Mouse (Mus musculus) embryonic facial prominence, embryonic 10.5 days (tissue): Measurements from ENCODE around the gene Hspg2. TPM values are rescaled to one million over a fixed set of nuclear protein-coding genes. Genes with fewer than 3 reads are reported as not detected.
"Not testable (repeated sequence)": the region's sequence is repeated elsewhere in the genome, so short reads cannot be mapped to it uniquely, and the experiment has no call there.

Experiments used
- DNase-seq: peaks from one replicate; pipeline ENCODE4 v3.0.0-alpha.2; 2017; ENCODE audit warnings: low spot score
- H3K27ac ChIP-seq: fragments of 300-500 bp; sonication (generic); replicated peaks from 2 replicates; pipeline ENCODE4 v1.5.1; 2016; ENCODE audit warnings: mild to moderate bottlenecking
- H3K27me3 ChIP-seq: fragments of 300-500 bp; sonication (generic); replicated peaks from 2 replicates; pipeline ENCODE4 v1.6.1; 2016; ENCODE audit warnings: low read depth, mild to moderate bottlenecking; ENCODE audit not compliant: poor library complexity, severe bottlenecking
- H3K36me3 ChIP-seq: fragments of 300-500 bp; sonication (generic); replicated peaks from 2 replicates; pipeline ENCODE4 v1.6.1; 2016; ENCODE audit warnings: mild to moderate bottlenecking, moderate library complexity
- H3K4me1 ChIP-seq: fragments of 300-500 bp; sonication (generic); 2 replicates; pipeline ENCODE4 v1.6.1; 2016
- H3K4me3 ChIP-seq: fragments of 300-500 bp; sonication (generic); 2 replicates; pipeline ENCODE4 v1.5.1; 2016; ENCODE audit warnings: mild to moderate bottlenecking, moderate library complexity
- H3K9me3 ChIP-seq: fragments of 300-500 bp; sonication (generic); 2 replicates; pipeline ENCODE4 v1.6.1; 2016; ENCODE audit warnings: mild to moderate bottlenecking
- WGBS: fragments of 180-500 bp; shearing (Covaris S2); methylation state at CpG from one replicate; pipeline ENCODE4 v1.1.7; 2016; 5-methylcytosine and 5-hydroxymethylcytosine counted together
- polyA plus RNA-seq: library from polyadenylated mRNA; unstranded; fragments of >200 nt; fragmentation: Nextera tagmentation; extraction: Ambion mirVana; gene quantifications from 2 replicates; pipeline ENCODE4 v1.2.1, GENCODE M21; 2016

Hspg2 gene
- polyA plus RNA-seq, 1 experiment from 2014 or later, result 19.6 TPM

DNA sequence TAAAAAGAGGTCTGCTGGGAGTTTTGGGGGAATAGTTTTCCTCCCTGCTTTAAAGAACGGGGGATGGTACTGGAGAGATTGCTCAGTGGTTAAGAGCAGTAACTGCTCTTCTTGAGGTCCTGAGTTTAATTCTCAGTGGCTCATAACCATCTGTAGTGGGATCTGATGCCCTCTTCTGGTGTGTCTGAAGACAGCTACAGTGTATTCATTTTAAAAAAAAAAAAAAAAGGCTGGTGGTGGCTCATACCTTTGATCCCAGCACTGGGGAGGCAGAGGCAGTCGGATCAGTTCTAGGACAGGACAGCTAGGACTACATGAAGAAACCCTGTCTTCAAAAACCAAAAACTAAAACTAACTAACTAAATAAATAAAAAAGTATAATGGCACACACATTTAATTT lies 111.7 kb downstream of the Hspg2 start:
- Histone ChIP-seq H3K9me3 (no peaks in the 10 kb centered on the region), H3K27me3 (peaks cover 37% of the 10 kb centered on the region), H3K4me3 (no peak overlapping the region), H3K27ac (no peak overlapping the region), H3K4me1 (peaks cover 15% of the 10 kb centered on the region), H3K36me3 (no peaks in the 10 kb centered on the region)
- WGBS, result 69% methylated on average over 2 of the region's 2 CpGs
- DNase-seq, result no peak

DNA sequence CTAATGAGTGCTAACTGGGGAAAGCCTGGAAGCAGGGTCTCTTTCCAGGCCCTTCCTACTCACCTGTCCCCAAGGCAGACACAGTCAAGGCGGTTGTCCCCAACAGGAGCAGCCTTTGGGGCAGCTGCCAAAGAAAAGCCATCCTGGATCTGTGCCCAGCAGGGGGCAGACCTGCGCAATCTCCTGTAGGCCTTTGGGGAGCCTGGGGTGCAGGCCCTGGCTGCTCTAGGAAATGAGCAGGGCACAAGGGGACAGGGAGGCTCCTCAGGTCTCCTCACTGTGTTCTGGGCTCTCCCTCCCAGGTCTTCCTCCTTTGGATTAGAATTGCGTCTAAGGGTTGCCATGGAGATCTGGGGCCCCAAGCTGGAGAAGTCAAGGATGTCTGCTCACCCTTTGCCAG lies 113.2 kb downstream of the Hspg2 start:
- H3K4me3 ChIP-seq, result no peak overlapping the region
- no peaks in the 10 kb centered on the region for H3K9me3 ChIP-seq
- peak; percentile 37 for DNase-seq
- H3K27me3 ChIP-seq, result peaks cover 37% of the 10 kb centered on the region
- 29% methylated on average over 3 of the region's 3 CpGs for WGBS
- H3K36me3 ChIP-seq, result no peaks in the 10 kb centered on the region
- H3K27ac ChIP-seq, result no peak overlapping the region; the same call in 1 of the 2 replicates
- peaks cover 15% of the 10 kb centered on the region for H3K4me1 ChIP-seq

DNA sequence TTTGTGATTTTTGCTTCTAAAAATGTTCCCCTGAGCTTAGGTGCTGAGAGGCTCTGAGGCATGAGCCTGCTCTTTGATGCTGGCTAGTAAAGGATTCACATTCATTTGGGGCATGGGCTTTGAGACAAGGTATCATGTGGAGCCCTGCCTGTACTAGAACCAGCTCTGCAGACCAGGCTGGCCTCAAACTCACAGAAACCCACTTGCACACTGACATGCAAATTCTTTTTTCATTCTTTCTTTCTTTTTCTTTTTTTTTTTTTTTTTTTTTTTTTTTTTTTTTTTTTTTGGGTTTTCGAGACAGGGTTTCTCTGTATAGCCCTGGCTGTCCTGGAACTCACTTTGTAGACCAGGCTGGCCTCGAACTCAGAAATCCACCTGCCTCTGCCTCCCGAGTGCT lies 120.5 kb downstream of the Hspg2 start:
- H3K4me1 ChIP-seq, H3K9me3 ChIP-seq, H3K4me3 ChIP-seq, H3K27me3 ChIP-seq, H3K36me3 ChIP-seq, DNase-seq, H3K27ac ChIP-seq: not testable (repeated sequence)
- 93% methylated on average over 2 of the region's 3 CpGs for WGBS

DNA sequence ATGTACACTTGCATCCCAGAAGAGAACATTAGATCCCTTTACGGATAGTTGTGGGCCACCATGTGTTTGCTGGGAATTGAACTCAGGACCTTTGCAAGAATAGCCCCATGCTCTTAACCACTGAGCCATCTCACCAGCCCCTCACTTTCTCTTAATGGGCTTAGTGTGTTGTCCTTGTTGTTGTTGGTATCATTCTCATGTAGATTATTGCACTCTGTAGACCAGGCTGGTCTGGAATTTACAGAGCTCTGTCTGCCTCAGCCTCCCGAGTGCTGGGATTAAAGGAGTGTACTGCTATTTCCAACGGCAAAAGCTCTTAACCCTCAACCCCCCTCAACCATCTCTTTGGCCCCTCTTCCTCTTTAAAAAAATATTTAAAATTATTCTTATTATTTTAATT lies 121.0 kb downstream of the Hspg2 start:
- H3K27me3 ChIP-seq, result no peaks in the 10 kb centered on the region
- 0 out of 2 replicates have a peak, but pooled peaks cover 3% of the 10 kb centered on the region for H3K4me1 ChIP-seq
- WGBS, result 84% methylated on average over 3 of the region's 3 CpGs
- no peaks in the 10 kb centered on the region for H3K9me3 ChIP-seq
- no peak overlapping the region for H3K4me3 ChIP-seq
- no peak for DNase-seq
- H3K27ac ChIP-seq, result no peak overlapping the region
- no peaks in the 10 kb centered on the region for H3K36me3 ChIP-seq

DNA sequence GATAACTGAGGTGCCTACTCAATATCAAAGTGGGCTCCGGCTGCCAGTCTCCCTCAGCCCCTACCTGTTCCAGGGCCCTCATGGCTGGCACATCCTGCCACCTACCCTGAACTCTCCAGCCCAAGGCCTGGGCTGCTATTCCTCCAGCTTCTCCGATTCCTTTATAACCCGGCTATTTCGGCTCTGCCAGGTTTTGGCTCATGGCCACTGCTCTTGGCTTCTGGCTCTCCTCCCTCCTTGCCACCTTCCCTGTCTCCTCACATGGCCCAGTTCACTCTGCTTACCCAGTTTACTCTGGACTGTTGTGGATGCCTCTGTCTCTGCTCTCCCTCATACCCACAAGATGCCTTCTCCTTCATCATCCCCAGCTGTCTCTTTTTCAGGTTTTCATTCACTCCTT lies 122.4 kb downstream of the Hspg2 start:
- 0 out of 2 replicates have a peak, but pooled peaks cover 3% of the 10 kb centered on the region for H3K36me3 ChIP-seq
- H3K27me3 ChIP-seq, result no peaks in the 10 kb centered on the region
- H3K4me3 ChIP-seq, result no peak overlapping the region
- H3K4me1 ChIP-seq, result peaks cover 15% of the 10 kb centered on the region
- WGBS, result 91% methylated on average over 4 of the region's 4 CpGs
- no peak overlapping the region for H3K27ac ChIP-seq
- no peaks in the 10 kb centered on the region for H3K9me3 ChIP-seq
- no peak for DNase-seq

DNA sequence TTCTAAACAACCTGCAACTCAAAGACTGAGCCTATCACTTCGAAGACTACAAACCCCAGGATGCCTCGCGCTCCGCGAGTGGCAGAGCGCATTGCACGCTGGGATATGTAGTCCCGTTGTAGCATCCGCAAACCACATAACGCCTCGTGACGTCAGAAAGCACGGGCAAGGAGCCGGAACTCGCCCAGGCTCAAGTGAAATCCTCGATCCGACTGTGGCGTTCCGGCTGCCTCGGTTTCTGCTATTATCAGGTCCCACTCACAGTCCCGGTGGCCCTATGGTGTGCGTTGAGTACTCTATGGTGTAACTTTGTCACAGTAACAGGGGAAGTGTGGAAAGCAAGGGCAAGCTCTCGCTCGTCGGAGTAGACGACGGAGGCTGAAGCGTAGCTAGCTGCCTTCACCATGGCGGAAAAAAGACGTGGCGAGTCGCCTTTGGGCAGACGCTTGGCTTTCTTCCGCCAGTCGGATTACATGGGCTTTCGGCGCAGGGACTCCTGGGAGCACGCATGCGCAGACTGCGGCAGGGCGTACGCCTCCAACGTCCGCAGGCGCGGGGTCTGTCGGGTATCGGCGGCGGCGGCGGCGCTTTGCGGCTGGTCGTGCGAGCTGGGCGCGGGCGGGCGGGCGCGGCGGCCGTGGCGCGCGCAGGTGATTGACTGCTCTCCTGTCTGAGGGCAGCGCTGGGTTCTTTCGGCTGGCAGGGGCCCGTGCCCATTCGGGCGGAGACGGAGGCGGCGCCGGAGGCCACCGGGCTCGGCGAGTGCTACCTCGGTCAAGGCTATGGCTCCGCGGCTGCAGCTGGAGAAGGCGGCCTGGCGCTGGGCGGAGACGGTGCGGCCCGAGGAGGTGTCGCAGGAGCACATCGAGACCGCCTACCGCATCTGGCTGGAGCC lies 125.3 kb downstream of the Hspg2 start, which contains the start of gene Usp48:
TSS of gene Usp48 (plus strand) at position 155 of the 895 bp plus-strand sequence.
- Histone ChIP-seq H3K4me3 (peak within 1 kb of the TSS; percentile 88), H3K9me3 (no peaks in the 10 kb centered on the region), H3K27me3 (no peaks in the 10 kb centered on the region), H3K4me1 (peaks cover 32% of the 10 kb centered on the region), H3K27ac (peak within 1 kb of the TSS; percentile 97), H3K36me3 (peaks cover 18% of the 10 kb centered on the region; the same call in 1 of the 2 replicates)
- WGBS, result under 1% methylated on average over 92 of the region's 92 CpGs
- peak; percentile 99 for DNase-seq

DNA sequence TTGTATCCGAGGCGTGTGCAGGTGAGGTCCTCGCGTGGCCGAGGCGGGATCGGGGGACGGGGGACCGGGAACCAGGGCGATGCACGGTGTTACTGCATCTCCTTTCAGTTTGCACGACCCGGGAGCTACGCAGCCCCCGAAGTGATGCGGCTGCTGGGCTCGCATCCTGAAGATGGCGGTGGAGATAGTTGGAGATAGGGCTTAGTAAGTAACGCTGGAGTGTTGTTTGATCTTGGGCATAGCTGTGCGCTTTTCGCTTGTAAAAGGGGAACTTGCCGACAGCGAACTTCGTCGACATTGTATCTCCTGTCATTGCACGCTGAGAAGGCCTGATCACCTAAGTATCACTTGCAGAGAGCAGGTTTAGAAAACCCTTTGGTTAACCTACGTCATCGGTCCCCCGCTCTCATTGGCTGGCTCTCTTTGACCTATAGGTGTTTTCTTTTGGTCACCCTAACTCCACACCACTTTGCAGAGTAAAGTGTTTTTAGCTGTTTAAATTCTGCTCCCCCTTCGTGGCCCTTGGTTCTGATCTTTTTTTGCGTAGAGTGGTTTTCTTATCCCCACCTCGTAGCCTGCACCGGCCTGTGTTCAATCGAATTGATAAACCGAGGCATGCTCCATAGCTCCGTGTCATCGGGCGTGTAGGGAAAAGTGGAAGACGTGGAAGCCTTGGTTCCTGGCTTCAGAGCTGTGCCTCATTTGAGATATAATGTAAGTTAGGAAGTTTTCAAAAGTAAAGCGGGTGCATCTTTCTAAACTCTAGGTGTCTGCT lies 126.1 kb downstream of the Hspg2 start:
- Histone ChIP-seq H3K4me3 (peak overlapping the region; percentile 88), H3K9me3 (no peaks in the 10 kb centered on the region), H3K36me3 (peaks cover 18% of the 10 kb centered on the region; the same call in 1 of the 2 replicates), H3K4me1 (peaks cover 40% of the 10 kb centered on the region), H3K27ac (peak overlapping the region; percentile 97), H3K27me3 (no peaks in the 10 kb centered on the region)
- 6% methylated on average over 40 of the region's 40 CpGs for WGBS
- no peak for DNase-seq

DNA sequence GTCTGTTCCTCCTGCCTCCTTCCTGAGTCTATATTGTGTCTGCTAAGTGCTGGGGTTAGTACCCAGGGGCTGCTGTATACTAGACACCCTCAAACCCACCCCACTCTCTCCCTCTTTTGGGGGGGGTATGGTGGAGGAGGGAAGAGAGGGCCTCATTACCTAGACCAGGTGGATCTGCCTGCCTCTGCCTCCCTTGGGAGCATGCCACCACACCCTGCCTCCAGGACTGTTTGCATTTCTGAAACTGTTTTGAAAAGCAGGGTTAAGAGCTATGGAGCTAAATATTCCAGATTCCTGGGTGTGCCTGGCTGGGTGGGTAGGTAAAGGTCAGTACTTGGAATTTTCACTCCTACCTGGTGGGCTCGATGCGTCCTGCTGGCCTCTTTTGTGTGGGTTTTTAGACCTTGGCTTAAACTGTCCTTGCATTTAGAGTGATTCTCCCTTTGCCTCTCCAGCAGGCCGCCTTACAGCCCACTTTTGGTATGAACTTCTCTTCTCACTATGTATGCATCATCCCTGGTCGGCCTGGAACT lies 128.6 kb downstream of the Hspg2 start:
- no peak overlapping the region for H3K4me3 ChIP-seq
- H3K27me3 ChIP-seq, result no peaks in the 10 kb centered on the region
- no peaks in the 10 kb centered on the region for H3K9me3 ChIP-seq
- WGBS, result 90% methylated on average over 4 of the region's 4 CpGs
- H3K4me1 ChIP-seq, result peaks cover 51% of the 10 kb centered on the region
- no peak overlapping the region for H3K27ac ChIP-seq
- peaks cover 21% of the 10 kb centered on the region; the same call in 1 of the 2 replicates for H3K36me3 ChIP-seq
- no peak for DNase-seq

DNA sequence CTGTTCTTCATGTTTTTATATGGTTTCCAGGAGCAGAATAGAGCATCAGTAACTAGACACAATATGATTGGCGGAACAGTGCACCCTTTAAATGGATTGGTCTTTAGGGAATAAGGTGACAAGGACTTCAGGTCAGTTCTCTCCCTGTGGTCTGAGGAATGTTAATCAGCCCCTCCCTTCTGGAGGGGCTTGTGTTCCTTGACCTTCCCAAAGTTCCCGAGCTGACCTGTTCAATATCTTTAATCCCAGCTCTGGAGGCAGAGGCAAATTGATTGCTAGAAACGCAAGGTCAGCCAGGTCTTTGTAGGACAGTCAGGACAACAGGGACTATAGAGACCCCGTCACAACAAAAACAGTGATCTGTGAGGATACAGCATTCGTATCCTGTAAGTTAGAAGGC lies 130.0 kb downstream of the Hspg2 start:
- 78% methylated on average over 5 of the region's 5 CpGs for WGBS
- H3K27me3 ChIP-seq, result no peaks in the 10 kb centered on the region
- H3K4me3 ChIP-seq, result no peak overlapping the region
- peaks cover 48% of the 10 kb centered on the region for H3K4me1 ChIP-seq
- no peaks in the 10 kb centered on the region for H3K9me3 ChIP-seq
- DNase-seq, result no peak
- H3K36me3 ChIP-seq, result peaks cover 21% of the 10 kb centered on the region; the same call in 1 of the 2 replicates
- no peak overlapping the region for H3K27ac ChIP-seq

DNA sequence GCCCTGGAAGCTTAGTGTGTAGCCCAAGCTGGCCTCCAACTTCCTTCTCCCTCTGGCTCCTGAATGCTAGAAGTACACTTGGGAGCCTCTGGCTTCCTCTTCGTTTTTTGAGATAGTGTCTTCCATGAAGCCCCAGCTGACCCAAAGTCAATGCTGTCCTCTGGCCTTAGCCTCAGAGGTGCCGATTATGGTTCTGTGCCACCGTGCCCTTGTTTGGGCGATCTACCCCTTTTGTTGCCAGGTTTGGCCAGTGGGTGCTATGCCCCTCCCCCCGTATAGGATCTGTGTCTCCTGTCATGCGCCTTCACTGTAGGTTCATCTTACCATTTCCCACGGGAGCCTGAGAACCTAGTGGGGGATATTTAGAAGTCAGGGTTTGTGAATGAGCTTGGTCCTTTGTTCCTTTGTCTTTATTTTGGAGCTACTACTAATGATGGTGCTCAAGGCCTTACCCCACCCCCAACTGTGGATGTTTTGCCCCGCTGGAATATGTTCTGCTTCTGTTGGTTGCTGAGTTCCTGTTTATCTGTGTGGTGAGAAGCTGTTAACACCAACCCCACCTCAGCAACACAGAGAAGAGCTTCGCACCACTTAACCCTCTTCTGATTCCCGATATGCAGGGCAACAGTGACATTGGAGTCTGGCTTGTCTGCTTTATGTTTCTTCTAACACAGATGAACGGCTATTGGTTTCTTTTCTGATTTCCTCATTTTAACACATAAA lies 135.0 kb downstream of the Hspg2 start:
- 85% methylated on average over 11 of the region's 11 CpGs for WGBS
- no peaks in the 10 kb centered on the region for H3K9me3 ChIP-seq
- H3K36me3 ChIP-seq, result peaks cover 48% of the 10 kb centered on the region
- DNase-seq, result no peak
- H3K4me3 ChIP-seq, result no peak overlapping the region
- no peak overlapping the region for H3K27ac ChIP-seq
- peaks cover 22% of the 10 kb centered on the region for H3K4me1 ChIP-seq
- no peaks in the 10 kb centered on the region for H3K27me3 ChIP-seq

DNA sequence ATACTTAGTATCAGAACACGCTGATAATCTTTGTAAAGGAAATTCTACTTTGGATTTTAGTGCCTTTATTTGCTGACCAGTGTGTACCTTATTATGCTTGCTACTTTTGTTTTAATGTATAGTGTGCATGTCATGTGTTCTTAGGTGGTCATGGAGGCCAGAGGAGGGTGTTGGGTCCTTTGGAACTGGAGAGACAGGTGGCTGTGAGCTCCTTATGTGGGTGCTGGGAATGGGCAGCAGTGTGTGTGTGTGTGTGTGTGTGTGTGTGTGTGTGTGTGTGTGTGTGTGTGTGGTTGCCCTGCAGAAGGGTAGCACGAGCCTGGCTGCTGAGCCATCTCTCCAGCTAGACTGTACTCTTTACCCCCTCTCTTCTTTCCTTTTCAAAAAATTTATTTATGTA lies 138.5 kb downstream of the Hspg2 start:
- Histone ChIP-seq H3K27ac (no peak overlapping the region), H3K36me3 (peaks cover 79% of the 10 kb centered on the region), H3K27me3 (no peaks in the 10 kb centered on the region), H3K9me3 (no peaks in the 10 kb centered on the region), H3K4me1 (no peaks in the 10 kb centered on the region), H3K4me3 (no peak overlapping the region)
- no peak for DNase-seq
- 96% methylated on average over 2 of the region's 2 CpGs for WGBS

DNA sequence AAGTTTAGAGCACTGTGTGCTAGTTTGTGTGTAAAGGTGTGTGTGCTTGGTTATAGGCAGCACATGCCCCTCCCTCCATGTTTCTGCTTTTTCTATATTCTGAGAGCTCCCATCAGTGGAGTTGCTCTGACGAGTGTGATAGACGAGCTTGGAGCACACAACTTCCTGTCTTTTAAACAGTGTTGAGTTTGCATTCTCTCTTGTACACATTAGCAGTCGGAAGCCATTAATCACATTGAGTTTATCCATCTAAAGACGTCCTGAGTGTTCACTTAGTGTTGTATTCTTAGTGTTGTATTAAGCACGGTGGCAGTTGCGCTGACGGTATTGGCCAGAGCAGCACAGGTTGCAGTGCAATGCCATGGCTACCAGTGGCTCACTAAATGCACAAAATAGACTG lies 140.7 kb downstream of the Hspg2 start:
- H3K36me3 ChIP-seq, result peaks cover 100% of the 10 kb centered on the region
- no peak for DNase-seq
- no peaks in the 10 kb centered on the region for H3K27me3 ChIP-seq
- WGBS, result 92% methylated on average over 7 of the region's 7 CpGs
- no peaks in the 10 kb centered on the region for H3K9me3 ChIP-seq
- H3K4me3 ChIP-seq, result no peak overlapping the region
- H3K4me1 ChIP-seq, result no peaks in the 10 kb centered on the region
- H3K27ac ChIP-seq, result no peak overlapping the region
